Mouse (Mus musculus): Measurements from ENCODE around the gene Pdpn.
A peak's percentile ranks its signal among the peaks of the same experiment; 100 is the strongest.
"Not testable (repeated sequence)": the region's sequence is repeated elsewhere in the genome, so short reads cannot be mapped to it uniquely, and the experiment has no call there.

The Pdpn gene

GRCm38 (mm10) chr4:143299325-143300070, at the start of gene Pdpn:
Pdpn (minus strand) TSS chr4:143299564.
- peak; percentile 45 to 47 for DNase-seq

GRCm38 (mm10) chr4:143348678-143349077, 49.3 kb upstream of the Pdpn start:
- DNase-seq = peak; percentile 35 to 51

- DNase-seq = not testable (repeated sequence)
Measured at GRCm38 (mm10) chr4:143345491-143345890, 46.1 kb upstream of the Pdpn start.

- DNase-seq = peak; percentile 61 to 63
Measured at GRCm38 (mm10) chr4:143341470-143341869, 42.1 kb upstream of the Pdpn start.

- no peak for DNase-seq
Measured at GRCm38 (mm10) chr4:143339808-143340207, 40.4 kb upstream of the Pdpn start.

GRCm38 (mm10) chr4:143336096-143336495, 36.7 kb upstream of the Pdpn start:
- DNase-seq = no peak

GRCm38 (mm10) chr4:143334995-143335394, 35.6 kb upstream of the Pdpn start:
- DNase-seq = no peak

GRCm38 (mm10) chr4:143334145-143334544, 34.8 kb upstream of the Pdpn start:
- no peak for DNase-seq

GRCm38 (mm10) chr4:143331787-143332186, 32.4 kb upstream of the Pdpn start:
- DNase-seq = no peak

GRCm38 (mm10) chr4:143330566-143330965, 31.2 kb upstream of the Pdpn start:
- DNase-seq = no peak

- DNase-seq = peak; percentile 94 to 97
Measured at GRCm38 (mm10) chr4:143325625-143325941, 26.2 kb upstream of the Pdpn start.

- DNase-seq = no peak
Measured at GRCm38 (mm10) chr4:143324925-143325624, 25.7 kb upstream of the Pdpn start.

GRCm38 (mm10) chr4:143324176-143324924, 25.0 kb upstream of the Pdpn start:
- no peak for DNase-seq

- DNase-seq = no peak
Measured at GRCm38 (mm10) chr4:143313299-143313698, 13.9 kb upstream of the Pdpn start.

GRCm38 (mm10) chr4:143311341-143311740, 12.0 kb upstream of the Pdpn start:
- peak; percentile 28 to 51 for DNase-seq

- no peak for DNase-seq
Measured at GRCm38 (mm10) chr4:143305987-143306772, 6.8 kb upstream of the Pdpn start.

- DNase-seq = no peak
Measured at GRCm38 (mm10) chr4:143305031-143305430, 5.7 kb upstream of the Pdpn start.

- no peak for DNase-seq
Measured at GRCm38 (mm10) chr4:143302279-143302890, 3.0 kb upstream of the Pdpn start.

- DNase-seq = no peak
Measured at GRCm38 (mm10) chr4:143301875-143302274, 2.5 kb upstream of the Pdpn start.

- no peak for DNase-seq
Measured at GRCm38 (mm10) chr4:143301042-143301441, 1.7 kb upstream of the Pdpn start.

- no peak for DNase-seq
Measured at GRCm38 (mm10) chr4:143300113-143300688, 837 bp upstream of the Pdpn start.
